Mouse (Mus musculus) liver, postnatal 0 days (tissue): ENCODE results near the gene Pth2.
"Not testable (repeated sequence)": the region's sequence is repeated elsewhere in the genome, so short reads cannot be mapped to it uniquely, and the experiment has no call there.

Experiments used
- CTCF ChIP-seq: sonication (generic); IDR thresholded peaks from 2 replicates; pipeline ENCODE4 v1.5.1; 2016; ENCODE audit warnings: antibody characterized with exemption, low read depth
- EP300 ChIP-seq: IDR thresholded peaks from 2 replicates; pipeline ENCODE4 v1.6.1; 2016; ENCODE audit warnings: antibody characterized with exemption, low read depth, mild to moderate bottlenecking

- peak; percentile 59 for TF ChIP-seq CTCF
- not testable (repeated sequence) for TF ChIP-seq EP300
Observed at GRCm38 (mm10) chr7:45173772-45174171, 7.0 kb upstream of the Pth2 start.
